Mouse (Mus musculus) bone marrow macrophage, adult 2 months (primary cell): Measurements from ENCODE around the gene Angptl6.

Source experiments
- CTCF ChIP-seq: IDR thresholded peaks from 2 replicates; pipeline ENCODE4 v1.5.1; 2012; ENCODE audit warnings: low read depth, mild to moderate bottlenecking, low read length, moderate library complexity
- POLR2A ChIP-seq: IDR thresholded peaks from 2 replicates; pipeline ENCODE4 v1.6.1; 2012; ENCODE audit warnings: mild to moderate bottlenecking, low read depth, low read length, borderline replicate concordance

- TF ChIP-seq CTCF, result no peak
- no peak for TF ChIP-seq POLR2A
Observed at GRCm38 (mm10) chr9:20895382-20895781, 15.9 kb upstream of the Angptl6 start.
